Mouse (Mus musculus) spleen, adult 10 weeks (tissue): Measurements from ENCODE around the gene Ahcyl2. TPM values are rescaled to one million over a fixed set of nuclear protein-coding genes. Genes with fewer than 3 reads are reported as not detected.

Experiments used
- polyA plus RNA-seq: library from polyadenylated mRNA; stranded (reverse); fragments of 350-450 nt; fragmentation: Illumina TruSeq; extraction: RNeasy Lipid Tissue Mini Kit (QIAGEN cat#74804); gene quantifications from one replicate; pipeline ENCODE4 v1.2.3, GENCODE M21; 2015; ENCODE audit warnings: low replicate concordance; ENCODE audit not compliant: insufficient read depth

Gene Ahcyl2
- 38.4 TPM for polyA plus RNA-seq

DNA sequence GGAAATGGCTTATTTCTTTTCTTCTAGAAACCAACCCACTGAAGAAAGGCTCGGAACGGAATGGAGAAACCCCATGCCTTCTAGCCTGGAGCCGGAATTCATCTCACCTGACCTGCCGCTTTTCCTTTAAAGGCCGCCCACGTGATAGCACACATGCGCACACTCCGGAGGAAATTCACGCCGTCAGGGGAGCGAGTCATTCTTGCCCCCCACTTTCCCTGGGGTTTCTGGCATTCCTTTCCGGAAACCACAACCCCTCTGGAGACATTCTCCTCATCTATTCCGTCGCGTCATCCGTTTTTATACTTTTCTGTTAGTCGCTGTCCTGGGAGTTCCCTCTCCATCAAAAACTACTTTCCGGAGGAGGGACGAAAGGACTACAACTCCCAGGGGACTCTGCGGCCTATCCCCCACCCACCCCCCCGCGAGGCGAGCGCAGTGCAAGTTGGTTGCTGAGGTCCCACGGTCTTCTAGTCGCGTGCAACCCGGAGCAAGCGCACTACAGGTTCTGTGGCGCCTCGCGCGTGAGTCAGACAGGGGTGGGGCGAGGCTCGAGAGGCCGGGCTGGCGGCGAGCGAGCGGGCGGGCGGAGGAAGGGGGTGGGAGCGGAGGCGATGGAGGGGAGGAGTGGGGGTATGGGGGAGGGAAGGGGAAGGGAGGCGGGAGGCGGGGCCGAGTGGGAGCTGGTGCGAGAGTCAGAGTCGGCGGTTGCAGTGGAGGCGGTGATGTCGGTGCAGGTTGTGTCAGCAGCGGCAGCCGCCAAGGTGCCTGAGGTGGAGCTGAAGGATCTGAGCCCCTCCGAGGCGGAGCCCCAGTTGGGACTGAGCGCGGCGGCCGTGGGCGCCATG is at the start of gene Ahcyl2:
Gene Ahcyl2 (plus strand): TSS at position 199 of the 848 bp plus-strand sequence.

DNA sequence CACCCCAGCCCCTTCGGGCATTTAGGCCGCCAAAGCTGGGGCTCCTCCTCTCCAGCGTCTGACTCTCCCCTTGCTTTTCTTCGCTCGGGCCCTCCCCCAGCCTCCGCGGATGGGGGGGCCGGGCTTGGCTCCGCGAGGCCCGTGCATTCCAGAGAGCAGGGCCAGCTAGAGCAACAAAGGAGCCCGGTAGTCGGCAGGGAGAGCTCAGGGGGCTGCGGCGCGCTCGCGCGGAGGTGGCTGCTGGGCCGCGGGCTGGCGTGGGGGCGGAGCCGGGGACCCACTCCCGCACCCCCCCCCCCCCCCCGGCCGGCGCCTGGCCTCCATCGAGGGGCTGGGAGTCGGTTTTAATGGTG is 32.5 kb upstream of the Ahcyl2 start, which contains the start of gene Smo:
Gene Smo (plus strand): TSS at position 168 of the 353 bp plus-strand sequence.

DNA sequence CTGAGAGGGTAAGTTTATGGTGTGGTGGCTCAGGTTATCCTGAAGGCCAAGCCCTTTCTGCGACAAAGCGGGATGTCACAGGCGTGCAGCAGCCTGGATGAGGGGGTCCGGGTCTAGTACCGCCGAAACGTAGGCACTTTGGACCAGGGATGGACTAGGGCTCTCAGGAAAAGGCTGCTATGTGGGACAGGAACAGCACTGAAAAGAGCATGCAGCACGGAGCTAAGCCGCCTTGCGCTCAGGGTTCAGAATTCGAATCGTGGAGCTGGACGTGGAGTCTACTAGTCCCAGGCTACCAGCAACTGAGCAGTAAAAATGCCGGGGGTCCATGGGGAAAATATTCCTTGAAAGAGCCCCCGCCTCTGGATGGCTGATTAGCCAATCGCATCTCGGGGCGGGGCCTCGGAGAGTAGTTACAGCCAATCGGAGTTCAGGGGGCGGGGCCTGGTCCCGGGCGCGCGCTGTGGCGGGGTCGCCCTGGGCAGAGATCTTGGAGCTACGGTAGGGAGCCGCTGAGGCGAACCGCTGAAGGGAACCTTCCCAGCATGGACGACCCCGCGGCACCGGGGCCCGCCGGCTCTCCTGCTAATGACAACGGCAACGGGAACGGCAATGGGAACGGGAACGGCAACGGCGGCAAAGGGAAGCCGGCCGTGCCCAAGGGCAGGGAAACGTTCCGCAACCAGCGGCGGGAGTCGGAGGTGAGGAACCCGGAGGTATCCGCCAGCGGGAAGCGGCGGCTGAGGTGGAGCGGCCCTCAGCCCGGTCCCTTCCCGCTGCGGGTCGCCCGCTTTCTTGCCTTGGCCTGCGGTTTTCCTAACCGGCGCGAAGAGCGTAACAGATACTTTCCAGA is 148.9 kb downstream of the Ahcyl2 start, which contains the start of gene Strip2:
Gene Strip2 (plus strand): TSS at position 483 of the 853 bp plus-strand sequence.

Other genes starting within 250 kb of the Ahcyl2 start
- gene Irf5, start 241.4 kb upstream of the Ahcyl2 start, polyA plus RNA-seq = 97.3 TPM
- 80.4 TPM for gene Tnpo3, start 158.1 kb upstream of the Ahcyl2 start, polyA plus RNA-seq
- 21.4 TPM for gene Tspan33, start 73.8 kb upstream of the Ahcyl2 start, polyA plus RNA-seq
- gene Smo, start 32.5 kb upstream of the Ahcyl2 start, polyA plus RNA-seq = 3.8 TPM
- 5.6 TPM for gene Strip2, start 149.0 kb downstream of the Ahcyl2 start, polyA plus RNA-seq